Mouse (Mus musculus): ENCODE results near the gene Adgrg3. TPM values are rescaled to one million over a fixed set of nuclear protein-coding genes. Genes with fewer than 3 reads are reported as not detected.

Adgrg3 gene
- polyA plus RNA-seq, 1 experiment: 6.8 TPM

GRCm38 (mm10) chr8:94978593-94979319, 38.7 kb upstream of the Adgrg3 start:
- TF ChIP-seq CTCF (IDR thresholded peaks at IDR 0.05; ENCODE audit: extremely low read depth, insufficient read depth, insufficient read length, insufficient replicate concordance) (no peak), POLR2A (IDR thresholded peaks at IDR 0.05; ENCODE audit: low read depth, low read length) (no peak)
- no peak overlapping the region for H3K27ac ChIP-seq (ENCODE audit: insufficient read depth, low read length)
- DNase-seq (ENCODE audit: low read depth in 1 of 2, low spot score in 2 of 2): no peak
- 13% methylated on average over 13 of the region's 13 CpGs for WGBS
- peaks cover 1% of the 10 kb centered on the region; the same call in 1 of the 2 replicates for H3K27me3 ChIP-seq (ENCODE audit: control insufficient read depth, insufficient read depth, low read length)
- H3K36me3 ChIP-seq (ENCODE audit: control insufficient read depth, insufficient read depth, low read length): no peaks in the 10 kb centered on the region
- peaks cover 15% of the 10 kb centered on the region; the same call in 1 of the 2 replicates for H3K4me1 ChIP-seq (ENCODE audit: control insufficient read depth, insufficient read depth, insufficient read length)
- H3K4me3 ChIP-seq (ENCODE audit: extremely low read depth, insufficient read depth, insufficient read length): no peak overlapping the region

GRCm38 (mm10) chr8:94980176-94980575, 37.3 kb upstream of the Adgrg3 start:
- WGBS: 73% methylated on average over 5 of the region's 5 CpGs
- H3K4me3 ChIP-seq (ENCODE audit: extremely low read depth, insufficient read depth, insufficient read length): no peak overlapping the region
- H3K4me1 ChIP-seq (ENCODE audit: control insufficient read depth, insufficient read depth, insufficient read length): peaks cover 19% of the 10 kb centered on the region; the same call in 1 of the 2 replicates

GRCm38 (mm10) chr8:94980976-94981375, 36.5 kb upstream of the Adgrg3 start:
- H3K27me3 ChIP-seq (ENCODE audit: control insufficient read depth, insufficient read depth, low read length): peaks cover 1% of the 10 kb centered on the region; the same call in 1 of the 2 replicates
- H3K4me3 ChIP-seq (ENCODE audit: extremely low read depth, insufficient read depth, insufficient read length): no peak overlapping the region
- H3K36me3 ChIP-seq (ENCODE audit: control insufficient read depth, insufficient read depth, low read length): no peaks in the 10 kb centered on the region
- 35% methylated on average over 8 of the region's 8 CpGs for WGBS
- H3K4me1 ChIP-seq (ENCODE audit: control insufficient read depth, insufficient read depth, insufficient read length): peaks cover 19% of the 10 kb centered on the region; the same call in 1 of the 2 replicates
- no peak overlapping the region for H3K27ac ChIP-seq (ENCODE audit: insufficient read depth, low read length)
- TF ChIP-seq POLR2A (IDR thresholded peaks at IDR 0.05; ENCODE audit: low read depth, low read length) (no peak), CTCF (IDR thresholded peaks at IDR 0.05; ENCODE audit: extremely low read depth, insufficient read depth, insufficient read length, insufficient replicate concordance) (no peak)
- DNase-seq (ENCODE audit: low read depth in 1 of 2, low spot score in 2 of 2): no peak

More at GRCm38 (mm10) chr8:94980176-94980575, 37.3 kb upstream of the Adgrg3 start:
- TF ChIP-seq CTCF (IDR thresholded peaks at IDR 0.05; ENCODE audit: extremely low read depth, insufficient read depth, insufficient read length, insufficient replicate concordance): no peak
- TF ChIP-seq POLR2A (IDR thresholded peaks at IDR 0.05; ENCODE audit: low read depth, low read length): no peak
- no peak for DNase-seq (ENCODE audit: low read depth in 1 of 2, low spot score in 2 of 2)
- Histone ChIP-seq H3K27ac (ENCODE audit: insufficient read depth, low read length) (no peak overlapping the region), H3K27me3 (ENCODE audit: control insufficient read depth, insufficient read depth, low read length) (peaks cover 1% of the 10 kb centered on the region; the same call in 1 of the 2 replicates), H3K36me3 (ENCODE audit: control insufficient read depth, insufficient read depth, low read length) (no peaks in the 10 kb centered on the region)

- no peak for TF ChIP-seq POLR2A (IDR thresholded peaks at IDR 0.05; ENCODE audit: low read depth, low read length)
- TF ChIP-seq CTCF (IDR thresholded peaks at IDR 0.05; ENCODE audit: extremely low read depth, insufficient read depth, insufficient read length, insufficient replicate concordance): no peak
- WGBS: 54% methylated on average over 7 of the region's 7 CpGs
- DNase-seq (ENCODE audit: low read depth in 1 of 2, low spot score in 2 of 2): no peak
- Histone ChIP-seq H3K4me3 (ENCODE audit: extremely low read depth, insufficient read depth, insufficient read length) (no peak overlapping the region), H3K36me3 (ENCODE audit: control insufficient read depth, insufficient read depth, low read length) (no peaks in the 10 kb centered on the region), H3K4me1 (ENCODE audit: control insufficient read depth, insufficient read depth, insufficient read length) (peaks cover 24% of the 10 kb centered on the region; the same call in 1 of the 2 replicates), H3K27me3 (ENCODE audit: control insufficient read depth, insufficient read depth, low read length) (peaks cover 1% of the 10 kb centered on the region; the same call in 1 of the 2 replicates), H3K27ac (ENCODE audit: insufficient read depth, low read length) (no peak overlapping the region)
Measured at GRCm38 (mm10) chr8:94981848-94982247, 35.6 kb upstream of the Adgrg3 start.

- no peak for TF ChIP-seq POLR2A (IDR thresholded peaks at IDR 0.05; ENCODE audit: low read depth, low read length)
- no peak for TF ChIP-seq CTCF (IDR thresholded peaks at IDR 0.05; ENCODE audit: extremely low read depth, insufficient read depth, insufficient read length, insufficient replicate concordance)
- no peaks in the 10 kb centered on the region for H3K36me3 ChIP-seq (ENCODE audit: control insufficient read depth, insufficient read depth, low read length)
- H3K27ac ChIP-seq (ENCODE audit: insufficient read depth, low read length): no peak overlapping the region
- no peak for DNase-seq (ENCODE audit: low read depth in 1 of 2, low spot score in 2 of 2)
- no peaks in the 10 kb centered on the region for H3K27me3 ChIP-seq (ENCODE audit: control insufficient read depth, insufficient read depth, low read length)
- no peak overlapping the region for H3K4me3 ChIP-seq (ENCODE audit: extremely low read depth, insufficient read depth, insufficient read length)
- peaks cover 18% of the 10 kb centered on the region; the same call in 1 of the 2 replicates for H3K4me1 ChIP-seq (ENCODE audit: control insufficient read depth, insufficient read depth, insufficient read length)
- 39% methylated on average over 5 of the region's 5 CpGs for WGBS
Measured at GRCm38 (mm10) chr8:94983146-94983545, 34.3 kb upstream of the Adgrg3 start.

- WGBS: 23% methylated on average over 10 of the region's 10 CpGs
- peaks cover 16% of the 10 kb centered on the region; the same call in 1 of the 2 replicates for H3K4me1 ChIP-seq (ENCODE audit: control insufficient read depth, insufficient read depth, insufficient read length)
- DNase-seq (ENCODE audit: low read depth in 1 of 2, low spot score in 2 of 2): no peak
Measured at GRCm38 (mm10) chr8:94983881-94984516, 33.5 kb upstream of the Adgrg3 start.

More at GRCm38 (mm10) chr8:94983881-94984516, 33.5 kb upstream of the Adgrg3 start:
- no peaks in the 10 kb centered on the region for H3K36me3 ChIP-seq (ENCODE audit: control insufficient read depth, insufficient read depth, low read length)
- H3K27me3 ChIP-seq (ENCODE audit: control insufficient read depth, insufficient read depth, low read length): no peaks in the 10 kb centered on the region
- H3K4me3 ChIP-seq (ENCODE audit: extremely low read depth, insufficient read depth, insufficient read length): no peak overlapping the region
- peak overlapping the region; percentile 41; the same call in 1 of the 2 replicates for H3K27ac ChIP-seq (ENCODE audit: insufficient read depth, low read length)
- TF ChIP-seq CTCF (IDR thresholded peaks at IDR 0.05; ENCODE audit: extremely low read depth, insufficient read depth, insufficient read length, insufficient replicate concordance) (no peak), POLR2A (IDR thresholded peaks at IDR 0.05; ENCODE audit: low read depth, low read length) (no peak)

Measured in spleen, adult 2 months (tissue).